12 mouse cellular contexts compared by ENCODE assay signal in genomic region chr11:70917896-70918295, GRCm38 (mm10). TPM values are rescaled to one million over a fixed set of nuclear protein-coding genes. Genes with fewer than 3 reads are reported as not detected.
DNase-seq lines count a peak whose midpoint lies in the region; ATAC-seq and TF ChIP-seq lines count a peak whose summit lies in the region.
"Had no signal": no experiment of that assay in that cellular context is flagged by ENCODE, and none has a peak within 500 bp of the region (broad histone marks: within the 10 kb centered on the region; RNA-seq: fewer than 3 reads in every experiment).

No protein-coding gene starts in this region.

- WGBS in hindbrain, embryonic 14.5 days, result 87% methylated on average over 2 of the region's 2 CpGs

- DNase-seq in left cerebral cortex, adult 2 months (ENCODE audit: extremely low spot score in 1 of 2, low spot score in 2 of 2), result peak; percentile 32 to 39
- no peak for DNase-seq in left cerebral cortex, adult 11 months (ENCODE audit: low spot score)
- peak; percentile 51 for DNase-seq in adipocyte (ENCODE audit: low spot score)
- DNase-seq in layer of hippocampus, adult 2 months (ENCODE audit: low spot score in 2 of 2), result peak; percentile 45 to 52
- DNase-seq in hindbrain, embryonic 14.5 days (ENCODE audit: low spot score), result no peak
- DNase-seq in cerebellum, postnatal 36 days, result no peak
- DNase-seq: adrenal gland, postnatal 14 days had no signal

- peaks cover 80% of the 10 kb centered on the region for H3K36me3 ChIP-seq in hindbrain, embryonic 14.5 days (replicated peaks; ENCODE audit: control insufficient read depth, insufficient read depth)

- intact Hi-C loops in left cerebral cortex, adult 2 months (cut with DNase I), result no loop called here

- H3K4me2 ChIP-seq in hindbrain, embryonic 14.5 days (replicated peaks), result no peak overlapping the region
- H3K4me2 ChIP-seq: embryonic facial prominence, embryonic 15.5 days had no signal

- ATAC-seq in monocyte, adult 5-6 weeks (replicated peaks; ENCODE audit: insufficient number of reproducible peaks, low FRiP score, low TSS enrichment, poor library complexity, severe bottlenecking), result 0 out of 2 replicates have a peak, but pooled peaks have one; percentile 27
- ATAC-seq in hindbrain, embryonic 14.5 days (ENCODE audit: low FRiP score), result no peak
- ATAC-seq: intestine, embryonic 16.5 days had no signal

- H3K4me1 ChIP-seq in hindbrain, embryonic 14.5 days (replicated peaks; ENCODE audit: control insufficient read depth, insufficient read depth, low read length), result no peaks in the 10 kb centered on the region
- H3K4me1 ChIP-seq: embryonic facial prominence, embryonic 15.5 days; heart, embryonic 10.5 days had no signal

- no peak for TF ChIP-seq CTCF in left cerebral cortex, adult 2 months (IDR thresholded peaks at IDR 0.05)
- TF ChIP-seq CTCF in layer of hippocampus, adult 2 months (conservative IDR thresholded peaks at IDR 0.05), result no peak

- H3K27ac ChIP-seq in left cerebral cortex, adult 2 months, result peak overlapping the region; percentile 64; the same call in 1 of the 2 replicates
- H3K27ac ChIP-seq in layer of hippocampus, adult 2 months, result peak overlapping the region; percentile 0; the same call in 1 of the 2 replicates
- no peak overlapping the region for H3K27ac ChIP-seq in hindbrain, embryonic 14.5 days
- H3K27ac ChIP-seq: embryonic facial prominence, embryonic 15.5 days; heart, embryonic 10.5 days; liver, embryonic 14.5 days had no signal

- no peak overlapping the region for H3K4me3 ChIP-seq in left cerebral cortex, adult 2 months
- H3K4me3 ChIP-seq in layer of hippocampus, adult 2 months, result no peak overlapping the region
- no peak overlapping the region for H3K4me3 ChIP-seq in hindbrain, embryonic 14.5 days (replicated peaks; ENCODE audit: low read length)
- H3K4me3 ChIP-seq: embryonic facial prominence, embryonic 15.5 days; heart, embryonic 10.5 days had no signal

- no peaks in the 10 kb centered on the region for H3K27me3 ChIP-seq in hindbrain, embryonic 14.5 days (ENCODE audit: control insufficient read depth, insufficient read depth, low read length)
- H3K27me3 ChIP-seq: embryonic facial prominence, embryonic 15.5 days had no signal

- H3K9me3 ChIP-seq in hindbrain, embryonic 14.5 days (ENCODE audit: control insufficient read depth, low read length), result no peaks in the 10 kb centered on the region
- H3K9me3 ChIP-seq: embryonic facial prominence, embryonic 15.5 days; heart, embryonic 10.5 days had no signal

- H3K9ac ChIP-seq in hindbrain, embryonic 14.5 days, result no peak overlapping the region
- H3K9ac ChIP-seq: embryonic facial prominence, embryonic 15.5 days; liver, embryonic 14.5 days had no signal

RNA-seq across cellular contexts. Expression of gene Nup88, which starts 51.9 kb away (rescaled TPM):
- 10 to 100 TPM; 53.2 to 55.8 TPM for total RNA-seq in left cerebral cortex, adult 2 months (2021)
- total RNA-seq in layer of hippocampus, adult 2 months (2021), result 10 to 100 TPM; 53.3 to 57.7 TPM
- 106 to 142 TPM (median 106 TPM) in 3 replicates for total RNA-seq in monocyte, adult 5-6 weeks (2017)
- polyA plus RNA-seq in hindbrain, embryonic 14.5 days (2014; fragmentation: Nextera tagmentation; extraction: Ambion mirVana), result 117 and 119 TPM in 2 replicates

RNA-seq across cellular contexts. Expression of gene Rpain, which starts 52.1 kb away (rescaled TPM):
- total RNA-seq in left cerebral cortex, adult 2 months (2021), result 10 to 100 TPM; 34.0 to 40.5 TPM
- total RNA-seq in layer of hippocampus, adult 2 months (2021), result 10 to 100 TPM; 35.3 to 36.1 TPM
- total RNA-seq in monocyte, adult 5-6 weeks (2017), result 29.9 to 45.3 TPM (median 38.3 TPM) in 3 replicates
- 65.7 and 67.8 TPM in 2 replicates for polyA plus RNA-seq in hindbrain, embryonic 14.5 days (2014; fragmentation: Nextera tagmentation; extraction: Ambion mirVana)

Comparison
In these comparisons a context has a peak if more than half of its experiments do, and no peak if none do; other contexts are left out.
1. DNase-seq: peak in left cerebral cortex, adult 2 months (2 of 2), adipocyte (single experiment) and layer of hippocampus, adult 2 months (2 of 2); none in left cerebral cortex, adult 11 months (single experiment), hindbrain, embryonic 14.5 days (single experiment) and cerebellum, postnatal 36 days (0 of 2).